Mouse (Mus musculus): ENCODE results near the gene Cdk5rap3. TPM values are rescaled to one million over a fixed set of nuclear protein-coding genes. Genes with fewer than 3 reads are reported as not detected.

The Cdk5rap3 gene
- total RNA-seq, 2 experiments from 2014 or later, result 53.4 to 59.6 TPM

DNA sequence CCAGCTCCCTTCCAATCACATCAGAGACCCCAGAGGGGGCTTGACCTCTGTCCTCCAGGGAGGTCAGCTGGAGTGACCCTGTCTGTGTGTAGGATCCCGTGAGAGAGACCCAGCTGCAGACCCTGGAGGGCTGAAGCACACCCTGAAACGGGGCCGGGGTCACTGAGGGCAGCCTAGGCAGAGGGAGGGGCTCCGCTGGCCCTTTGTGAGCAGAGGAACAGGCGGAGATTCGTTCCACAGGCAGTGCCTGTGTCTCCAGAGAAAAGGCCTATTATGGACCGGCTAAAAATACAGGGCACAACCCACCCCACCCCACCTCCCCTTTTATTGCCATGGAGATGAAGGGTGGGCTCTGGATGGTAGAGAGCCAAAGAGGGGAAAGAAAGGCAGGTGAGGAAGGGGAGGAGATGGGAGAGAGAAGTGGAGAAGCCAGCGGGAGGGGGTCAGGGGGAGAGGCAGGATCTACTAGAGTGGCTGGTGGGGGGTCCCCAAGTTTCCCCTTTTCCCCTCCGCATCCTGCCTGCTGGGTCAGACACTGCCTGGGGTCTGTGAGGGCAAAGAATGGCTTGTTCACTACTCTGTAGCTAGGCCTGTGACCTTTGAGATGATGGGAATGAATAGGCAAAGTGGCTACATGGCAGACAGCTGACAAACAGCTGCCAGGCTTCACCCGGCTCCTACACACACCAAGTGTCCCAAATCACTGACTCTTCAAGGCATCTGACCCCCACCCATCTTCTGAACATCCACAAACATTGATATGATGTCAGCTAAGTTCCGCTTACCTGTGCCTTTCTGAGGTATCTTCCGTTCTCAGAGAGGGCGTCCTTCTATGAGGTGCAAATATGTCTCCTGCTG is 16.6 kb downstream of the Cdk5rap3 start:
- DNase-seq (ENCODE audit: low spot score in 2 of 2), result no peak

DNA sequence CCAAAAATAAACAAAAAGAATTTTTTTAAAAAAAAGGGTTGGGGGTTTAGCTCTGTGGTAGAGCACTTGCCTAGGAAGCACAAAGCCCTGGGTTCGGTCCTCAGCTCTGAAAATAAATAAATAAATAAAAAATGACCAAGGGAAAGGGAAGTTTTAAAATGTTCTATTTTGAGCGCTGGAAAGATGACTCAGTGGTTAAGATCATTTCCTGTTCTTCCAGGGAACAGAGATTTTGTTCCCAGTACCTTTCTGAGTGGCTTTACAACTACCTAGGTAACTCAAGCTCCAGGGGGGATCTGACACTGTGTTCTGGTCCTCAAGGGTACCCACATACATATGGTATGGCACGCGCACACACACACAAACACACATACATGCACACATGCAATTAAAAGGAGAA is 20.4 kb downstream of the Cdk5rap3 start:
- DNase-seq (ENCODE audit: low spot score in 2 of 2), result no peak

DNA sequence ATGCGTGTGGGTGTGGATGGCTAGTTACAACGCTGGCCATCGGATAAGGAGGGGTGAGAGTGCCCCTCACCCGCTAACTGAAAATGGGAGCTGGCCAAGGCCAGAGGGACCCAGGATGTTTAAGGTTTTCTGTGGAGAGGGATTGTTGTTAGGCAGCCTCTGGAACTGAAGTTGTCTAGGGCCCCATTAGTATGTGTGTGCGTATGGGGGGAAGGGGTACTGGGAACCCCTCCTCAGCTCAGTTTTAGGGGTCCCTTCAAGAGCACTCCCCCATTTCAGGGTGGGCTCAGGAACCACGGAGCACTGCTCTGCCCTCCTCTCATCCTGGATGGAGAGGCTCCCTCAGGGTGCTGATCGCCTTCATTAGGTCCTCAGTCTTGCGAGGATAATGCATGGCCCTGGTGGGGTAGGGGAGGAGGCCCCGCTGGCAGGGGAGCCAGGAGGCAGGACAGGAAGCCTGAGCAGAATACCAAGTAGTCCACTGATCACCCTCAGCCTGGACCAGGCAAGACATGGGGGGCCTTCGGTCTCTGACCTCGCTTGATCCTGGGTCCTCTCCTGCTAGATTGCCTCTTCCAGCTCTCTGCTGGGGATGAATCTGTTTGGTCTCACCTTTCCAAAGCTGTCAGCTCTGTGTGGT is 23.0 kb downstream of the Cdk5rap3 start:
- no peak for DNase-seq (ENCODE audit: low spot score in 2 of 2)

DNA sequence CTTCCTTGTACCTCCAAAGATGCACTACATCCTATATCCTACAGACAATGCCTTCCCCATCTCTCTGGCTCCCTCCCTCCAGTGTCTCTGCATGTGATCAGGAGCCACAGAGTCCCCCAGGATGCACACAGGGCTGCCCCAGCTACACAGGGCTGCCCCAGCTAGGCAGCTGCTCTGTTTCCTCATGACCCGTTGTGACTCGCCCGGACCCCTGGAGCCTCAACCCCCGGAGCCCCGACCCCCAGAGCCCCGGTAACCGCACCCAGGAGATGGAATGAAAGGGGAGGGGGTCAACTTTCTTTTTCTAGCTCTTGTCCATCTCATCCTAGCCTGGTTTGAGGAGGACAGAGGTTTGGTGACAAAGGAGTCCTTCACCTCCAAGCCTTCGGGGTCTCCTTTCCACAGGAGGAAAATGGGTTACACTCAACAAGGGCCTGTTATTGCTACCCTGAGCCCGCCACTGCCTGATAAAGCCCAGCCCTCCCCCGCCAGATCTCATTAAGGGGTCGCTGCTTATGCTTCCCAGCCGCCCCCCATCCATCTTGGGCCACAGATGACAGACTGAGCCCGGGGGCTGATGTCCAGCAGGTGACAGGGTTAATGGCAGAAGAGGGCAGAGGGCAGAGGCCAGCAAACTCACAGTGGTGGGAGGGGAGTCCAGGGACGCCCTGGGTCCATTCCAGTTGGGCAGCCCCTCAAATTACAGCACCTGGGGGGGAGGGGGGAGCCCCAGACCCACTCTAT is 24.3 kb downstream of the Cdk5rap3 start:
- no peak for DNase-seq (ENCODE audit: low spot score in 2 of 2)

DNA sequence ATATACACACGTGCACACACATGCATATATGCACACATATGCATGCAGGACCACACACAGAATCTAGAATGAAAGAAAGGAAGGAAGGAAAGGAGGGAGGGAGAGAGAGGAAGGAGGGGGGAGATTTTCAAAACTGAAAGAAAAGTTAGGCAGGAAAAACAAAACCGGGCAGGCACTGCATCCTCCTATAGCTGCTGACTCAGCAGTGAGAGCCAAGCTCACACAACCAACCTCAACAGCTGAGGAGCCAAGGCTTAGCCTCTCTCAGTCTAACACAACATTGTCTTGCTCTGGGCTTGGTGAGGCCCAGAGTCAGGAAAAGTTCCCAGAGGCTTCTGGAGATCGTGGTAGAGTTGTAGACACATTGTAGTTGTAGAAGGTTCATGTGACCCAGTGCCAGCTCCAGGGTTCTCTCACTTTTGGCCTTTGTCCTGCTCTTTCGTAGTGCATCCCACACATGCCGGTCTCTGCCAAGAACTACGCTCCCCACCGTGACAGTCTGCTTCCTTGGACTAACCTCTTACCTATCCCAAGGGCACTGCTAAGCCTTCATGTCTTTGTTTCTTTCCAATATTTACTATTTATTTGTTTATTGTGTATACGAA is 29.3 kb downstream of the Cdk5rap3 start:
- DNase-seq (ENCODE audit: low spot score in 2 of 2), result no peak

DNA sequence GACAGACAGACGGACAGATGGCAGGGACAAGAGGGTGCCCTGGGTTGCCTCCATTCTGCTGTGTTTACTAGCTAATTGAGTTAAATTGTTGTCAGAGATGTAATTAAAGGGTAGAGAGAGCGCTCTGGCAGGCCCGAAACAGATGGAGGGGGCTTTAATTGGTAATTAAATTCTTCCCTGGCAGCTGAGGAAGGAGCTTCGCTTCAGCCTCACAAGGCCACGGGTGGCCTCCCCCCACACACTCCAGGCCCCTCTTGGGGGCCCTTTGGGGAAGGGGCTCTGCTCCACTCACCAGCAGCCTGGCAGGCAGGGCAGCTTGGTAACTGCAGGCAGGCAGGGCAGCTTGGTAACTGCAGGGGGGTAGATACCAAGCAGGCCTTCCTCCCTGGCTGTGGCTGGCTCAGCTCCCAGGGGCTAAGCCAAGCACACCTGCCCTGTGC is 30.4 kb downstream of the Cdk5rap3 start:
- peak; percentile 34 to 39 for DNase-seq (ENCODE audit: low spot score in 2 of 2)

DNA sequence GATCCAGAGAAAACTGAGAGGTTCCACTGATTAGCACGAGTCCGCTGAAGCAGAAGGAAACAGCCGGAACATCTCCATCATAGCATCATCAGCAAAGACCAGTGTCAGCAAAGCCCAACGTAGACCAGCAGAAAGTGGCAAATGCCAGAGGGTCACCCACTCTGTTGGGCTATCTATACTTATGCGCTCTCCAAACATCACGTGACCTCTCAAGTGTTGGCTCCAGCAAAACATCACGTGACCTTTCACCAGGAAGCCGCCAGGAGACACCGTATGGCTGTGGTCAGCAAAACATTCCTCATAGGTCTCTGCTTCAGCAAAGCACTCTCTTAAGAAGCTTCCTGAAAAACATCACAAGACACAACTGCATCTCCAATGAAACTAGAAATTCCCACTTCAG is 36.0 kb downstream of the Cdk5rap3 start:
- no peak for DNase-seq (ENCODE audit: low spot score in 2 of 2)

DNA sequence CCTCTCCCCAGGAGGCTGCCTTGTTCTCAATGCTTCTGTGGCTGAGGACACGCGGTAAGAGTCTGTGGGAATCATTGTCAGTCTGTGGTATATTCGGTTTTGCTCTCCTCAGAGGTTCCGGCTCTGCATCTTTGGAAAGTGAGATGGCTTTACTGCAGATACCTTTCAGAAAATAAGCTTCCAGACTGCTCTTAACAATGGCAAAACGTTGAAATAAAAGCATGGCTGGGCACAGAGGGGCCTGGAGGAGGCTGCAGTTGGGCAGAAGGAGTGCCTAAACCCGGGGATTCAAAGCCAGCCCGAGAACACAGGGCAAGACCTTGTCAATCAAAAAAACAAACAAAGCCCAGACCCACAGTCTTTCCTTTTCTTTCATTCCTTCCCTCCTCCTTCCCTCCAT is 36.9 kb downstream of the Cdk5rap3 start:
- no peak for DNase-seq (ENCODE audit: low spot score in 2 of 2)

DNA sequence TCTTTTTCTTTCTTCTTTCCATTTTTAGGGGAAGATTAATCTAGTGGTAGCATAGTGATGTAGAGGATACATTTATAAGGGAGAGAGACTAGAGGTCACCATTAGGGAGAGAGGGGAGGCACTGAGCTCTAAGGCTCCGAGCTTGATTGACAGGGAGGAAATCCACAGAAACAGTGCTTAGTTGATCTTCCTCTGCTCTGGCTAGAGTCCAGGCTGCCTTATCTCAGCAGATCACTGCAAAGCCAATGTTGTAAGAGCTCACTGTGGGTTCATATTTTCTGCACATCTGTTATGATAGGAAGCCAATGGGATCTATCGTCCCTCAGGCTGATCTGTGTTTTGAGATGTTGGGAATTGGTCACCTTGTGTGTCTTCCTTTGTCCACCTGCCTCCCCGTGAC is 37.6 kb downstream of the Cdk5rap3 start:
- DNase-seq (ENCODE audit: low spot score in 2 of 2), result no peak

DNA sequence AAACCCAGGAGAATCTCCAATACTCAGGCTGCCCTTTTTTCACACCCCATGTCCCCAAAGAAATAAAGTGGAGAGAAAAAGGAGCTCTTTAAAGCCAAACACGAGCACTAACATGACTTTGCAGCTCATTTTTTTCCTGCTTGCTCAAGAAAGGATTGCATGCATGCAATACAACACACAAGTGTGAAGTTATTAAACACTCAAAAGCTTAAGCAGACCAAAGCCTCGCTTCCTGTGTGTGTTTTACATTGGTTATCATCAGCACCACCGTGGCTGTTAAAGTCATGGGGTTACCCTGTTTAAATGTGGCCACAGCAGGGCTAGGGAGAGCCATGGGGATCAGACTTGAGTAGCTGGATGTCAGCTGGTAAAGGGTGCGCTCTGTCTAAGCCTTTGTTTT is 39.2 kb downstream of the Cdk5rap3 start:
- DNase-seq (ENCODE audit: low spot score in 2 of 2), result no peak

DNA sequence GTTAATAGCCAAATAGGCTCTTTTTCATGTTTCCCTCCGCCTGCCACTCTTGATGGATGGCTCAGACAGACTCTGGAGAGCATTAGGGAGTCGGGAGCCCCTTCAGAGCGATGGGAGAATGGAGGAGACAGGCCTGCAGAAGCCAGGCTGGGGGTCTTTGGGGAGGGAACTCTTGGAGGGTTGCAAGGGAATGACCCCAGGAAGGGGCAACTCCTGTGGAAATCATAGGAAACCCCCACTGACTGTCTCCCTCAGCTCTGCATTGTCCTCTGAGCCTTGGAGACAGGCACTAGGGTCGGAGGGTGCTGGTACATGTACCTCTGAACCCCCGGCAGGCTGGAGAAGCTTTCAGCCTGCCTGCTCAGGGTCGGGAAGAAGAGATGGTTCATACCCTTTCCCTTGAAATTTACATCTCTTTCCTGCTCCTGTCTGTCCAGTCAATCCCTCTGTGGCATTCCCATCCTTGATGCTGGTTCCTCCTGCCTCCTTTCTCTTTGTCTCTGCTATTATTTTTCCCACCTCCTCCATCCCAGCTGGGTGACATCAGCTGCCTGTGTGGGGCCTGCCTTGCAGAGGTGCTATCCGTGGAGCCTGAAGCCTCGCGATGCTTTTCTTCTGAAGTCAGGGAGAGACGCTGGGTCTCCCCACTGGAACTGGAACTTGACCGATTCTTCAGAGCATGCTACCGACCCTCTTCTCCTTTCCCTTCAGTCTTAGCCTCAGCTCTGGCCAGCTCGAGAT is 39.8 kb downstream of the Cdk5rap3 start:
- peak; percentile 27 to 45 for DNase-seq (ENCODE audit: low spot score in 2 of 2)

DNA sequence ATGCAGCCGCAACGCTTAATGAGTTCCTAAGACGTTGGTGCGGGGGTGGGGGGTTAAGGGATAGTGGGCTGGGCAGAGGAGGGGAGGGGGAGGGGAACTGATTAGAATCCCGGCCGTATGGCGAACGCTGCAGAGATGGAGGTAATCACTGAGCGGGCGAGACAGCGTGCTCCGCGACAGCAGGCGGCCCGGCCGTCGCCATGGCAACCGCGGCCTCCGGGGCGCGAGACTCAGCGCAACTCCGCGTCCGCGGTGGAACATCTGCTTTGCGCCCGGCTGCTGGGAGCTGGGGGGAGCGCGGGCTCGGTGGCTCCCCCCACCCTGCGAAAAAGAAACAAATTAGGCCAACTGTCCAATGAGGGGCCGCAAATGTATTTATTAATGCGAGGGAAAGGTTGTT is 40.6 kb downstream of the Cdk5rap3 start:
- peak; percentile 77 to 86 for DNase-seq (ENCODE audit: low spot score in 2 of 2)

DNA sequence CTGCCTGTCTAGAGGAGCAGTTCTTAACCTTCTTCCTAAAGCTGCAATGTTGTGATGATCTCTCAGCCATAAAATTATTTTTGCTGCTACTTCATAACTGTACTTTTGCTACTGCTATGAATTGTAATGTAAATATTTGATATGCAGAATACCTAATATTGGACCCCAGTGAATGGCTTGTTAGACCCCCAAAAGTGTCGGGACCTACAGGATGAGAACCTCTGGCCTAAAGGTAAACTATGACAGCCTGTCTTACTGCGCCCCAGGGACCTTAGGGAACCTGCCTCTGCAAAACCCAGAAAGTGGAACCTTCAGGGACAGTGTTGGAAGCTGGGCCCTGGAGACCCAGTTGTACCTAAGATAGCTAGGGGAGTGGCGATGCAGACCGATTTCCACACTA is 41.0 kb downstream of the Cdk5rap3 start:
- no peak for DNase-seq (ENCODE audit: low spot score in 2 of 2)

DNA sequence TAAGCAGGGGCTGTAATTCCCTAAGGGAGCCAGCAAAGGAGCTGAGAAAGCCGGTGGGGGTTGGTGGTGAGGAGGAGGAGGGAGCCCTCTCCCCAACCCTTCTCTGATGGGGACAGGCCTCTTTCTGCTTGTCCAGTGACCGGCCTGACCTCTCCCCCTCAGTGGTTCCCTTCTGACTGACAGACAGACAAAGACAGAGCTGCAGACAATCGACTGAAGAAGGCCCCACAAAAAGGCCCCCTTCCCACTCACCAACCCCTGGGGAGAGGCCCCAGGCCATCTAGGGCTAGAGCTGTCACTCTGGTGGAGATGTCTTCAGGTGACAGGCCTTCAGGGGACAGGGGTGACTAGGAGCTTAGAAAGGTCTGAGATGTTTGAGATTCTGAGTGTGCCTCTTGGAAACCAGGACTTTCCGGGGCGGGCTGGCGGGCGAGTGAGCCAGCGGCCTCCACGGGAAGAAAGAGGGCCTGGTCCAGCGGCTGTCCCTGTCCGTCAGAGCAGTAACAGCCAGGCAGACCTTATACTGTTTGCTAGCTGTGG is 42.6 kb downstream of the Cdk5rap3 start:
- peak in 1 of 2 experiments; percentile 36 for DNase-seq (ENCODE audit: low spot score in 2 of 2)

DNA sequence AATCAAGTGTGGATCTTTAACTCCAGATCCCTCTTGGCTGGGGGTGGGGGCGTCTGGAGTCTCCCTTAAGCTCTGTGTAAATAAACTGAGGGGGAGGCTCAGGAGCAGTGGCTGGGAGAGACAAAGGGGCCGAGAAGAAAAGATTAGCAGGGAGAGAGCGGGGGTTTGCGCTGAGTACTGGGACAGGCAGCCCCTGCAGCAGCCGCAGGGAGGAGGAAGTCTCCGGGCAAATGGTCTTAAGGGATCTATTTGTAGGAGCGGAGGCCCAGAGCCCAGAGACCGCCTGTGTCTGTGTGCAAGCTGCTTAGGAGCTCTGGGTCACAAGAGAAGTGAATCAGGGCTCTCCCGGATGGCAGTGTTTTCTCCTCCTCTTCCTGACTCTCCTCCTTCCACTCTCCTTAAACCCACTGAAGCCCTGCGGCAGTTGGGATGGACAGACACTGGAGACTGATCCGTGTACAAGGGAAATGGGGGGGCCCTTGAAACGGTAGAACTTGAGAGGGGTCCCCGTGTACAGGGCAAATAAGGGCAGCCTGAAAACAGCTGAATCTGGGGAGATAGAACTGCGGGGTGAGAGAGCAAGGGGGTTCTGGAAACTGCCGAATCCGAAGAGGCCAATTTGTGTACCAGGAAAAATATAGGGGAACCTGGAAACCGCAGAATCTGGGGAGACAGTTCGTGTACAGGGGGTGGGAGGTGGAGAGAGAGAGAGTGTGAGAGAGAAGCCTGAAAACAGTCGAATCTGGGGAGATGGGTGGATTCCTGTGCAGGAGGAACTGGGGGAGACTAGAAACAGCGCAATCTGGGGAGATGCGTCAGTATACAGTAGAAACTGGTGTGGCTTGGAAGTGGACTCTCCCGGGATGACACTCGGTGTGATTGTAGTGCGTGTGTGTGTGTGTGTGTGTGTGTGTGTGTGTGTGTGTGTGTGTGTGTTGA is 43.6 kb downstream of the Cdk5rap3 start:
- peak in 1 of 2 experiments; percentile 28 for DNase-seq (ENCODE audit: low spot score in 2 of 2)

DNA sequence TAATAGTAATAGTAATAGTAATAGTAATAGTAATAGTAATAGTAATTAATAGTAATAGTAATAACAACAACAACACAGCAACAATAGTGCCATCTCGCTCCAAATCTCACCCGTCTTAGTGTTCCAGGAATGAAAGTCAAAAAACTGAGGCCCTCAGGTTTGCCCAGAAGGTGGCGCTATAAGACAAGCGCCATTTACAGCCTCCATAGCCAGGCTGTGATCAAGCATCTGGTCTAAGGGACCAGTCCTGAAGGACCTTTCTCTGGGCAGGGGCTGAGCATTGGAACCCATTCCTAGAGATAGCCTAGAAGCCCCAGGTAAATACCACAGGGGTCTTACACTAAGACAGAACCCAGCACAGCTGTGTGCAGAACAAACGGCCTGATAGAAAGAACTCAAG is 49.1 kb downstream of the Cdk5rap3 start:
- peak; percentile 76 to 80 for DNase-seq (ENCODE audit: low spot score in 2 of 2)

DNA sequence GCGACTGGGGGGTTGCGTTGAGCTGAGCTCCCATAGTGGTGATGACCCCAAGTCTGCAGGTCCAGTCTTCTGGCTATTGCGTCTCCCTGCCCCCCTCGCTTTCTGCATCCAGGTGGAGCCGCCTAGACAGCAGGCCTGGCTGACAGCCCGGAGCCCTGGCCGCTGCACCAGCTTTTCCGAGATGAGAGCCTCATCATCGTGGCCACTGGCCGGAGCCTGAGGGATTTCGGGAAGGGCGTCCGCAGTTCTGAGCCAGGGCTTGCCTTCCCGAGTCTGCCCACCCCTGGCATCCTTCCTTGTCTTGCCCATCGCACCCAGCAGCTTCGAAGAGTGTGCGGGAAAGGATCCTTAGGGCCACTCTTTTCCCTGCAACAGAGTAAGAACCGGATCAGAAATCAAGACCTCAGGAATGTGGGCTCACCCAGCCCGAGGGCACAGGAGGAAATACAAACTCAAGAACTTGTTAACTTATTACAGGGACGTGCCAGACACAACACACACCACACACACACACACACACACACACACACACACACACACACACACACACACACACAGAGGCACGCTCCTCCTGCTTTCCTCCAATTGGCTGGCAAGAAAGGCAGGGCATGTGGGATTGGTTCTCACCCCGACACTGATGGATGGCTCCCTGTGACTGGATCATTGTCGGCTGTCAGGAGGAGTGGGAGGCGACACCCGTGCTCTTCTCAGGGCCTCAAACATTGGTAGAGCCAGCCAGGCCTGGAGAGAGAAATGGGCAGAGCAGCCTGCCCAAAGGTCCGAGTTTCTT is 52.9 kb downstream of the Cdk5rap3 start:
- peak in 1 of 2 experiments; percentile 41 for DNase-seq (ENCODE audit: low spot score in 2 of 2)

DNA sequence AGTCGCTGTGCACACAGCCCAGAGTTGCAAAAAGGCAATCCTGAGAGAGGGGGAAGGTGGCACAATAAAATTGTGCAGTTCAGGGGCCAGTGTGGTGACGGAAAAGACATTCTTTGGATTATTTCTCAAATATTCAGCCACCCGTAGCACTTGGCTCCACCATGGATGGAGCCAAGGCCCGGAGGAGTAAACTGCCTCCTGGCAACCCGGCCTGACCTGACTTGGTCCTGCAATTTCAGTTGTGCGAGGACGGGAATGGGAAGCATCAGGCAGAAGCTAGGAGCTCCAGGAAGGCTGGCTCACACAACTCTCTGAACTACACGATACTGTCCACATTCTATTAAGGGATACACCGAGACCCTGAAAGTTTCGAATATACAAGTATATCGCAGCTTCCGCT is 53.8 kb downstream of the Cdk5rap3 start:
- DNase-seq (ENCODE audit: low spot score in 2 of 2), result no peak

DNA sequence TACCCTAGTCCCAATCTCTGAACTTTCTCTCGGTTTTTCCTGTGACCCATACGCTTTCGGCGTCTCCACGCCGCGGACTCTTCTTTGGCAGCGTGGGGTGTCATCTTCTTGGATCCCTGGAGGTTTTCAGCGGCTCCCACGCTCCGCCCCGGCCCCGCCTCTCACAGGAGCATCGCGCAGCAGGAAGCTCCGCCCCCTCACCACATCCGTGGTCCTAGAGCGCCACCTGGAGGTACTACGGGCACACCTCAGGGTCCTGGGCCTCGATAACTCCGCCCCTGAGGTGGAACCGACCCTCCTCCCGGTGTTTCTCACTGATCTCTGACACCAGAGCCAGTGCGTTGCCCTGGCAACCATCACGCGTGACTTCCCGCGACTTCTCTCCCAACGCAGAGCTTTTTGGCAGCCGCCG is 54.4 kb downstream of the Cdk5rap3 start:
- peak; percentile 98 to 99 for DNase-seq (ENCODE audit: low spot score in 2 of 2)

Measured in layer of hippocampus, postnatal 10 days (tissue).